Mouse (Mus musculus) spleen, adult 2 months (tissue): ENCODE data around the gene Shc2.

Experiments
- CTCF ChIP-seq: fragments of 200-500 bp; IDR thresholded peaks from 2 replicates; pipeline ENCODE4 v1.5.1; 2011; ENCODE audit warnings: mild to moderate bottlenecking, inconsistent platforms; ENCODE audit not compliant: insufficient read depth, insufficient read length, insufficient replicate concordance; ENCODE audit errors: extremely low read depth
- POLR2A ChIP-seq: fragments of 200-500 bp; IDR thresholded peaks from 2 replicates; pipeline ENCODE4 v1.6.1; 2011; ENCODE audit warnings: low read depth, low read length, inconsistent platforms

DNA sequence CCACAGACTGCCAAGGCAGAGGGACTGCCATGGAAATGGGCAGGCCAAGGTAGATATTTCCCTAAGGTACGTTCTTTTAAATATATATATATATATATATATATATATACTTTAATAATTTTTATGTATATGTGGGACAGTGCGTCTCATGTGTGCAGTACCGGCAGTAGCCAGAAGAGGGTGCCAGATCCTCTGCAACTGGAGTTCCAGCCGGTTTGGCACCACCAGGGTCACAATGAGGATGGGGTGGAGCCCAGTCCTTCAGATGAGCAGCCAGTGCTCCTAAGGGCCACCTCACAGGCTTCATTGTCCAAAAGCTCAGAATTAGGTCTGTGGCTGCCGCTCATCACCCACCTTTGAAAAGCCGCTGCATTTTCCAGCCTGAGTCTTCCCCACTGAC lies 56.9 kb downstream of the Shc2 start:
- TF ChIP-seq CTCF: peak; percentile 41; the same call in 1 of the 2 replicates
- TF ChIP-seq POLR2A: no peak
